Mouse (Mus musculus) heart, adult 2 months (tissue): ENCODE data around the gene Grk4. TPM values are rescaled to one million over a fixed set of nuclear protein-coding genes. Genes with fewer than 3 reads are reported as not detected.
A peak's percentile ranks its signal among the peaks of the same experiment; 100 is the strongest.

Source experiments
- DNase-seq, 2 experiments: peaks; one replicate each; pipeline ENCODE4 v3.0.0; 2021
- H3K27ac ChIP-seq: fragments of 200-600 bp; 2 replicates; pipeline ENCODE4 v1.8.1; 2022
- H3K27me3 ChIP-seq: fragments of 200-500 bp; 2 replicates; pipeline ENCODE4 v1.6.1; 2012; ENCODE audit warnings: mild to moderate bottlenecking, low read length, inconsistent platforms, mixed read lengths; ENCODE audit not compliant: control insufficient read depth, insufficient read depth
- H3K36me3 ChIP-seq: fragments of 200-500 bp; 2 replicates; pipeline ENCODE4 v1.6.1; 2012; ENCODE audit warnings: low read length, inconsistent platforms; ENCODE audit not compliant: control insufficient read depth, insufficient read depth
- H3K4me1 ChIP-seq: fragments of 200-500 bp; 2 replicates; pipeline ENCODE4 v1.6.1; 2011; ENCODE audit warnings: low read length; ENCODE audit not compliant: control insufficient read depth, insufficient read depth
- H3K4me3 ChIP-seq: fragments of 200-600 bp; 2 replicates; pipeline ENCODE4 v1.8.1; 2022
- H3K79me2 ChIP-seq: fragments of 200-500 bp; replicated peaks from 2 replicates; pipeline ENCODE4 v1.6.1; 2012; ENCODE audit warnings: mild to moderate bottlenecking, inconsistent platforms, low read length, moderate library complexity, mixed read lengths; ENCODE audit not compliant: control insufficient read depth, insufficient read depth
- H3K9ac ChIP-seq: fragments of 200-500 bp; 2 replicates; pipeline ENCODE4 v1.6.1; 2012; ENCODE audit warnings: low read depth, mild to moderate bottlenecking, control low read depth, inconsistent platforms, low read length, mixed read lengths
- CTCF ChIP-seq: fragments of 200-600 bp; IDR thresholded peaks from 2 replicates; pipeline ENCODE4 v1.8.1; 2022; ENCODE audit warnings: antibody characterized with exemption, mild to moderate bottlenecking, moderate library complexity
- EP300 ChIP-seq: fragments of 200-500 bp; IDR thresholded peaks from 2 replicates; pipeline ENCODE4 v1.6.1; 2011; ENCODE audit warnings: low read depth, low read length, control low read depth; ENCODE audit not compliant: insufficient read depth
- POLR2A ChIP-seq: fragments of 200-500 bp; IDR thresholded peaks from 2 replicates; pipeline ENCODE4 v1.6.1; 2011; ENCODE audit warnings: mild to moderate bottlenecking, low read depth, low read length, control low read depth; ENCODE audit not compliant: insufficient read depth
- WGBS: fragments of 180-500 bp; shearing (Covaris S2); methylation state at CpG from one replicate; pipeline ENCODE4 v1.1.7; 2018; 5-methylcytosine and 5-hydroxymethylcytosine counted together
- intact Hi-C: fragments of 180-260 bp; cut with DNase I; formaldehyde crosslinking; loops from one replicate; pipeline ENCODE4 v1.15.1; 2025
- polyA plus RNA-seq: library from polyadenylated mRNA; depleted of rRNA; stranded (reverse); fragments of >200 nt; gene quantifications from 2 replicates; pipeline ENCODE4 v1.2.3, GENCODE M21; 2012
- total RNA-seq, 2 experiments: library from RNA; stranded (reverse); gene quantifications; 2 replicates each; pipeline ENCODE4 v1.2.3; 2021

The Grk4 gene
- total and polyA plus RNA-seq, 3 experiments: 0.74 to 0.84 (median 0.84) TPM

DNA sequence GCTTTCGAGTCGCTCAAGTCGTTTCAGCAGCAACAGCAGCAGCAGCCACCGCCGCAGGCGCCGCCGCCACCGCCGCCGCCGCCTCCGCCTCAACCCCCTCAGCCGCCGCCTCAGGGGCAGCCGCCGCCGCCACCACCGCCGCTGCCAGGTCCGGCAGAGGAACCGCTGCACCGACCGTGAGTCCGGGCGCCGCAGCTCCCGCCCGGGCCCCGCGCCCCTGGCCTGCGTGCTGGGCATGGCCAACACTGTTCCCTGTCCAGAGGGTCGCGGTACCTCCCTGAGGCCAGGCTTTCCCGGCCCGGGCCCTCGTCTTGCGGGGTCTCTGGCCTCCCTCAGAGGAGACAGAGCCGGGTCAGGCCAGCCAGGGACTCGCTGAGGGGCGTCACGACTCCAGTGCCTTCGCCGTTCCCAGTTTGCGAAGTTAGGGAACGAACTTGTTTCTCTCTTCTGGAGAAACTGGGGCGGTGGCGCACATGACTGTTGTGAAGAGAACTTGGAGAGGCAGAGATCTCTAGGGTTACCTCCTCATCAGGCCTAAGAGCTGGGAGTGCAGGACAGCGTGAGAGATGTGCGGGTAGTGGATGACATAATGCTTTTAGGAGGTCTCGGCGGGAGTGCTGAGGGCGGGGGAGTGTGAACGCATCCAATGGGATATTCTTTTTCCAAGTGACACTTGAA is 101.9 kb downstream of the Grk4 start:
- under 1% methylated on average over 54 of the region's 54 CpGs for WGBS
- H3K4me1 ChIP-seq: peaks cover 6% of the 10 kb centered on the region
- intact Hi-C loops: loop anchor here (5.0 to 10.0 kb wide), 2 partner anchors 100 to 247 kb away; partner anchors contain the start of genes Grk4, Nop14 and Tnip2

DNA sequence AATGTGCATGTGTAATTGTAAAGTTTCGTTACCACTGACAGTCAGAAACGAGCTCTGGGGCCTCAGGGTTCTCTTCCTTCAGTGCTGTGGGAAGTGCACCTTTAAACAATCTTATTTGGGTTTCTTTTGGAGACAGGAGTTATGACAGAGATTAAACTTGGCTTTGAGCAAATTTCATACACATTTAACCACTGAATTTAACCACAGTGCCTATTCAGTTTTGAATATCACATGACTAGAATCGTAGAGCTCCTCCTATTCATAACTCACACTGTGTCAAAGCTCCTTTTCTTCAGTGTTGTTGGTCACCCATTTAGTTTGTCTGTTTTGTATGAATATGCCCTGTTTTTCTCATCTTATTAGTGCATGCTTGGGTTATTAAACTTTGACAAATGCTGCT is 111.6 kb downstream of the Grk4 start:
- H3K4me3 ChIP-seq: no peak overlapping the region
- no peaks in the 10 kb centered on the region for H3K36me3 ChIP-seq
- no peak overlapping the region for H3K27ac ChIP-seq
- TF ChIP-seq EP300 (no peak), CTCF (no peak), POLR2A (no peak)
- peaks cover 2% of the 10 kb centered on the region; the same call in 1 of the 2 replicates for H3K79me2 ChIP-seq
- H3K27me3 ChIP-seq: no peaks in the 10 kb centered on the region
- intact Hi-C loops: no loop called here
- no peak overlapping the region for H3K9ac ChIP-seq
- DNase-seq: no peak
- no peaks in the 10 kb centered on the region for H3K4me1 ChIP-seq
- WGBS: 88% methylated on average over 3 of the region's 3 CpGs

More for the DNA sequence above, 101.9 kb downstream of the Grk4 start:
- peak overlapping the region; percentile 82 for H3K27ac ChIP-seq
- TF ChIP-seq CTCF: no peak
- TF ChIP-seq EP300: no peak
- no peak for TF ChIP-seq POLR2A
- H3K4me3 ChIP-seq: peak overlapping the region; percentile 65
- no peaks in the 10 kb centered on the region for H3K79me2 ChIP-seq
- H3K36me3 ChIP-seq: no peaks in the 10 kb centered on the region
- DNase-seq: no peak
- H3K27me3 ChIP-seq: no peaks in the 10 kb centered on the region
- H3K9ac ChIP-seq: peak overlapping the region; percentile 85

DNA sequence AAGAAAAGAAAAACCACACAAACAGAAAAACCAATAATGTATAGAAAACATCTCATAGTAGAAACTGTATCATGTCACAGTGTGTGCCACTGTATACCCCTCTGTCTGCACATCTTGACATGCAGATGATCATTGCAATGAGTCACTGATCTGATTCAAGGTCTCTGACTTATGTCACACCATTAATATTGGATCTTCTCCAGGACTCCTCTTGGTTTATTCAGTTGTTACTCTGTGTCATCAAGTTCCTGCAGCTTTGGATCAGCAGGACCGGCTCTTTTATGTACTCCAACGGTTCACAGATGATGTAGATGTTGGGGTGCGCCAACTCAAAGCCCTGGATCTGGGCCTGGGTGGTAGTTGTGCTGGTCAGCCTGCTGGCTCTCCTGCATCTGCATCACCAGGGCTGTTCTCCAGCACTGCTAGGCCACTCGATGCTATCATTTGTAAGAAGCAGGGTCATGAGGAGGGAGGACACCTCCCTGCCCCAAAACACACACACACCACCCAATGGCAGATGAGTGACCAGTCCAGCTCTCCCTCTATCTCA is 112.6 kb downstream of the Grk4 start:
- 74% methylated on average over 4 of the region's 4 CpGs for WGBS
- no peaks in the 10 kb centered on the region for H3K27me3 ChIP-seq
- H3K4me1 ChIP-seq: no peaks in the 10 kb centered on the region
- H3K36me3 ChIP-seq: no peaks in the 10 kb centered on the region
- no peak overlapping the region for H3K27ac ChIP-seq
- H3K4me3 ChIP-seq: no peak overlapping the region
- H3K9ac ChIP-seq: no peak overlapping the region
- intact Hi-C loops: no loop called here
- peaks cover 2% of the 10 kb centered on the region; the same call in 1 of the 2 replicates for H3K79me2 ChIP-seq
- DNase-seq: no peak
- TF ChIP-seq EP300: no peak

DNA sequence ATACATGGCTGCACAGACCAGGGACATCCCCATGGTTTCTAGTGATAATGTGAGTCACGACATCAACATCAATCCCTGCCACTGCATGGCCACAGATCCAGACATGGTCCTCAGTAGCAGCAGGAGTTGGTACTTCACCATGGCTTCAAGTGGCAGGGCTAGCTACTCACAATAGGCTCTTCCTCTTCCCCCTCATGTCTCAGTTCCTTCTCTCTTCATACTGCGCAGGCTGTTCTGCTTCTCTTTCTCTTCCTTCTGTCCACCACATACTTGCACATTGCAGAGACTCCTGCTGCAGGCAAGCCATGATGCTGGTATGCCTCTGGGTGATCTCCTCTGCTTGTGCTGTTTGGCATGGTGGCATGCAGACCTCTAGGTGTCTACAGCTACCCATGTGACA is 113.2 kb downstream of the Grk4 start:
- Histone ChIP-seq H3K9ac (no peak overlapping the region), H3K79me2 (peaks cover 2% of the 10 kb centered on the region; the same call in 1 of the 2 replicates), H3K36me3 (no peaks in the 10 kb centered on the region), H3K27me3 (no peaks in the 10 kb centered on the region), H3K4me1 (no peaks in the 10 kb centered on the region), H3K4me3 (no peak overlapping the region), H3K27ac (no peak overlapping the region)
- TF ChIP-seq CTCF: no peak
- no peak for TF ChIP-seq POLR2A
- TF ChIP-seq EP300: no peak
- DNase-seq: no peak
- WGBS: 68% methylated on average over 2 of the region's 2 CpGs
- intact Hi-C loops: no loop called here

DNA sequence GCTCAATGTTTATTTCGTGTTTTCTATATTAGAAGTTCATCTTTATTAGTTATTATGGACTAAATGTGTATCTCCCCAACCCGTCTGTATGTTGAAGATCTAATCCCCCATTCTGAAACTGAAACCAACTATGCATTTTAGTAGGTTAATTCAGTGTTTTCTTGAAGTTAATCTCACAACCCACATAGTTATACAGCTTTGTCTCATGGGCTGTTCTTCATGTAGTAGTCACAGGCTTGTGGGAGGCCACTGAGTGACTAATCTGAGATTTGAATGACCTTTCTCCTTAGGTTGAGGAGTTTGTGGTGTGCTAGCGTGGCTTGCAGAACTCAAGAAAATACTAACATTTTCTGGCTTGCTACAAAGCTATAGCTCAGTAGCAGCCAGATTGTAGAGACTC is 124.8 kb downstream of the Grk4 start:
- H3K9ac ChIP-seq: no peak overlapping the region
- no peak overlapping the region for H3K27ac ChIP-seq
- DNase-seq: no peak
- intact Hi-C loops: no loop called here
- 90% methylated on average over 3 of the region's 3 CpGs for WGBS
- H3K27me3 ChIP-seq: no peaks in the 10 kb centered on the region
- TF ChIP-seq CTCF: no peak
- no peak for TF ChIP-seq POLR2A
- no peak for TF ChIP-seq EP300
- peaks cover 1% of the 10 kb centered on the region; the same call in 1 of the 2 replicates for H3K4me1 ChIP-seq
- H3K4me3 ChIP-seq: no peak overlapping the region
- H3K36me3 ChIP-seq: no peaks in the 10 kb centered on the region
- no peaks in the 10 kb centered on the region for H3K79me2 ChIP-seq

DNA sequence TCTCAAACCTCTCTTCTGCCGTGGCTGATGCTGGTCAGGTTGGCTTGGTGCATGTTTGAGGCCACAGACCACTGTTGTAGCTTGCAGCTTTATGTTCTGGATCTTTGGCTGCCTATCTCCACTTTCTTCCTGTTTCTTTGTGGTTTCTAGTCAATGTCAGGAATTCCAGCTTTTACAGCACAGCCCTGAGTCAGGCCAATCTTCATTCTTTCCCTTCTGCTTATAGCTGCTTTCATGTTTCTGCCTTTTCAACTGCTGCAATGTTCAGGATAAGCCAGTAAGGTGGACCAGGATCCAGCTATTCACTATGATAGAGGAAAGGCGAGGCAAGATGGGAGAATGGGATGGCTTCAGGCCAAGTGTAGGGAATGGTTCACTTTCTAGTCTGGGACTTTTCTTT is 131.0 kb downstream of the Grk4 start:
- WGBS: 64% methylated on average over 2 of the region's 2 CpGs
- no peak overlapping the region for H3K4me3 ChIP-seq
- intact Hi-C loops: no loop called here
- no peaks in the 10 kb centered on the region; the same call in 1 of the 2 replicates for H3K36me3 ChIP-seq
- H3K4me1 ChIP-seq: no peaks in the 10 kb centered on the region
- no peaks in the 10 kb centered on the region for H3K27me3 ChIP-seq
- TF ChIP-seq POLR2A: no peak
- TF ChIP-seq EP300: no peak
- no peak for TF ChIP-seq CTCF
- H3K27ac ChIP-seq: no peak overlapping the region
- H3K9ac ChIP-seq: no peak overlapping the region
- H3K79me2 ChIP-seq: no peaks in the 10 kb centered on the region
- no peak for DNase-seq
